Mouse (Mus musculus): ENCODE results near the gene Gucy2f. TPM values are rescaled to one million over a fixed set of nuclear protein-coding genes. Genes with fewer than 3 reads are reported as not detected.

Gene Gucy2f
- polyA plus RNA-seq, 1 experiment from 2014 or later: not detected

GRCm38 (mm10) chrX:142189023-142189703 lies 7.6 kb downstream of the Gucy2f start:
- ATAC-seq: no peak
- H3K9ac ChIP-seq (ENCODE audit: low read depth, low read length): no peak overlapping the region
- no peak overlapping the region for H3K27ac ChIP-seq (ENCODE audit: low read depth, low read length)
- H3K4me1 ChIP-seq (replicated peaks; ENCODE audit: control insufficient read depth, insufficient read depth, low read length): no peaks in the 10 kb centered on the region
- TF ChIP-seq CTCF (IDR thresholded peaks at IDR 0.05; ENCODE audit: low read depth): peak; percentile 65
- 32% methylated on average over 22 of the region's 22 CpGs for WGBS
- H3K9me3 ChIP-seq (ENCODE audit: control insufficient read depth): no peaks in the 10 kb centered on the region
- H3K4me3 ChIP-seq (ENCODE audit: low read depth, low read length): no peak overlapping the region
- H3K36me3 ChIP-seq (ENCODE audit: control insufficient read depth, insufficient read depth): no peaks in the 10 kb centered on the region
- no peak overlapping the region for H3K4me2 ChIP-seq (replicated peaks; ENCODE audit: low read depth)
- 0 out of 2 replicates have a peak, but pooled peaks cover 3% of the 10 kb centered on the region for H3K27me3 ChIP-seq (replicated peaks; ENCODE audit: control insufficient read depth, insufficient read depth, low read length)

GRCm38 (mm10) chrX:142182026-142182425 lies 14.7 kb downstream of the Gucy2f start:
- Histone ChIP-seq H3K4me1 (replicated peaks; ENCODE audit: control insufficient read depth, insufficient read depth, low read length) (no peaks in the 10 kb centered on the region), H3K9me3 (ENCODE audit: control insufficient read depth) (no peaks in the 10 kb centered on the region), H3K4me3 (ENCODE audit: low read depth, low read length) (no peak overlapping the region), H3K36me3 (ENCODE audit: control insufficient read depth, insufficient read depth) (no peaks in the 10 kb centered on the region), H3K27ac (ENCODE audit: low read depth, low read length) (no peak overlapping the region), H3K27me3 (replicated peaks; ENCODE audit: control insufficient read depth, insufficient read depth, low read length) (no peaks in the 10 kb centered on the region), H3K9ac (ENCODE audit: low read depth, low read length) (no peak overlapping the region), H3K4me2 (replicated peaks; ENCODE audit: low read depth) (no peak overlapping the region)
- TF ChIP-seq CTCF (IDR thresholded peaks at IDR 0.05; ENCODE audit: low read depth): no peak
- WGBS: 47% methylated on average over 2 of the region's 2 CpGs
- no peak for ATAC-seq

GRCm38 (mm10) chrX:142176981-142177380 lies 19.8 kb downstream of the Gucy2f start:
- Histone ChIP-seq H3K27me3 (replicated peaks; ENCODE audit: control insufficient read depth, insufficient read depth, low read length) (no peaks in the 10 kb centered on the region), H3K9me3 (ENCODE audit: control insufficient read depth) (no peaks in the 10 kb centered on the region), H3K9ac (ENCODE audit: low read depth, low read length) (no peak overlapping the region), H3K27ac (ENCODE audit: low read depth, low read length) (no peak overlapping the region), H3K4me1 (replicated peaks; ENCODE audit: control insufficient read depth, insufficient read depth, low read length) (no peaks in the 10 kb centered on the region), H3K4me2 (replicated peaks; ENCODE audit: low read depth) (no peak overlapping the region), H3K36me3 (ENCODE audit: control insufficient read depth, insufficient read depth) (no peaks in the 10 kb centered on the region), H3K4me3 (ENCODE audit: low read depth, low read length) (no peak overlapping the region)
- TF ChIP-seq CTCF (IDR thresholded peaks at IDR 0.05; ENCODE audit: low read depth): no peak
- ATAC-seq: no peak

- Histone ChIP-seq H3K4me3 (ENCODE audit: low read depth, low read length) (no peak overlapping the region), H3K36me3 (ENCODE audit: control insufficient read depth, insufficient read depth) (no peaks in the 10 kb centered on the region), H3K9me3 (ENCODE audit: control insufficient read depth) (no peaks in the 10 kb centered on the region), H3K4me2 (replicated peaks; ENCODE audit: low read depth) (no peak overlapping the region), H3K27me3 (replicated peaks; ENCODE audit: control insufficient read depth, insufficient read depth, low read length) (no peaks in the 10 kb centered on the region), H3K27ac (ENCODE audit: low read depth, low read length) (no peak overlapping the region), H3K4me1 (replicated peaks; ENCODE audit: control insufficient read depth, insufficient read depth, low read length) (no peaks in the 10 kb centered on the region), H3K9ac (ENCODE audit: low read depth, low read length) (no peak overlapping the region)
- ATAC-seq: no peak
- TF ChIP-seq CTCF (IDR thresholded peaks at IDR 0.05; ENCODE audit: low read depth): no peak
These were observed 81.0 kb downstream of the Gucy2f start for GRCm38 (mm10) chrX:142115779-142116178.

GRCm38 (mm10) chrX:142111236-142111635 lies 85.5 kb downstream of the Gucy2f start:
- no peak for TF ChIP-seq CTCF (IDR thresholded peaks at IDR 0.05; ENCODE audit: low read depth)
- 81% methylated on average over 6 of the region's 6 CpGs for WGBS
- Histone ChIP-seq H3K27me3 (replicated peaks; ENCODE audit: control insufficient read depth, insufficient read depth, low read length) (no peaks in the 10 kb centered on the region), H3K9ac (ENCODE audit: low read depth, low read length) (no peak overlapping the region), H3K36me3 (ENCODE audit: control insufficient read depth, insufficient read depth) (no peaks in the 10 kb centered on the region), H3K4me1 (replicated peaks; ENCODE audit: control insufficient read depth, insufficient read depth, low read length) (no peaks in the 10 kb centered on the region), H3K4me3 (ENCODE audit: low read depth, low read length) (no peak overlapping the region), H3K9me3 (ENCODE audit: control insufficient read depth) (no peaks in the 10 kb centered on the region), H3K27ac (ENCODE audit: low read depth, low read length) (no peak overlapping the region), H3K4me2 (replicated peaks; ENCODE audit: low read depth) (no peak overlapping the region)
- no peak for ATAC-seq

GRCm38 (mm10) chrX:142096904-142097303 lies 99.8 kb downstream of the Gucy2f start:
- Histone ChIP-seq H3K4me2 (replicated peaks; ENCODE audit: low read depth) (no peak overlapping the region), H3K36me3 (ENCODE audit: control insufficient read depth, insufficient read depth) (no peaks in the 10 kb centered on the region), H3K4me1 (replicated peaks; ENCODE audit: control insufficient read depth, insufficient read depth, low read length) (no peaks in the 10 kb centered on the region), H3K4me3 (ENCODE audit: low read depth, low read length) (no peak overlapping the region), H3K27ac (ENCODE audit: low read depth, low read length) (no peak overlapping the region), H3K27me3 (replicated peaks; ENCODE audit: control insufficient read depth, insufficient read depth, low read length) (no peaks in the 10 kb centered on the region; the same call in 1 of the 2 replicates), H3K9me3 (ENCODE audit: control insufficient read depth) (no peaks in the 10 kb centered on the region), H3K9ac (ENCODE audit: low read depth, low read length) (no peak overlapping the region)
- 46% methylated on average over 3 of the region's 3 CpGs for WGBS
- ATAC-seq: no peak
- peak; percentile 56 for TF ChIP-seq CTCF (IDR thresholded peaks at IDR 0.05; ENCODE audit: low read depth)

Data from intestine, postnatal 0 days (tissue).